Mouse (Mus musculus) adrenal gland, adult (tissue): ENCODE measurements at regions not wholly inside any gene's neighbourhood (a gene's known extent, or its start where the extent isn't known, plus 50 kb on each side); places are given as distances from the start of the nearest gene placed in this dataset.

Experiments used
- DNase-seq, 2 experiments: peaks; one replicate each; pipeline ENCODE4 v3.0.0; 2022 to 2023; ENCODE audit warnings: low spot score in 1 of 2; ENCODE audit not compliant: inconsistent age in 2 of 2

- peak; percentile 62 to 92 for DNase-seq
These were observed 108.4 kb upstream of the Spata13 start for GRCm38 (mm10) chr14:60525284-60525962.

- peak; percentile 42 to 66 for DNase-seq
These were observed 107.8 kb upstream of the Spata13 start for GRCm38 (mm10) chr14:60525979-60526378.

GRCm38 (mm10) chr14:60526832-60527231 lies 107.0 kb upstream of the Spata13 start:
- DNase-seq, result peak; percentile 59 to 74

- DNase-seq, result peak; percentile 49 to 81
These were observed 105.8 kb upstream of the Spata13 start for GRCm38 (mm10) chr14:60527951-60528350.

GRCm38 (mm10) chr14:60528520-60528919 lies 105.3 kb upstream of the Spata13 start:
- DNase-seq, result peak in 1 of 2 experiments; percentile 54

GRCm38 (mm10) chr14:60529022-60529421 lies 104.8 kb upstream of the Spata13 start:
- peak; percentile 94 to 98 for DNase-seq

GRCm38 (mm10) chr14:60529646-60530347 lies 104.0 kb upstream of the Spata13 start:
- peak in 1 of 2 experiments; percentile 42 for DNase-seq

- DNase-seq, result peak in 1 of 2 experiments; percentile 45
These were observed 103.5 kb upstream of the Spata13 start for GRCm38 (mm10) chr14:60530348-60530711.

- DNase-seq, result peak in 1 of 2 experiments; percentile 51
These were observed 102.8 kb upstream of the Spata13 start for GRCm38 (mm10) chr14:60530973-60531372.

GRCm38 (mm10) chr14:60531766-60532165 lies 102.0 kb upstream of the Spata13 start:
- DNase-seq, result peak in 1 of 2 experiments; percentile 45

GRCm38 (mm10) chr14:60533452-60534224 lies 100.2 kb upstream of the Spata13 start:
- DNase-seq, result no peak

- no peak for DNase-seq
These were observed 94.8 kb upstream of the Spata13 start for GRCm38 (mm10) chr14:60539040-60539439.

GRCm38 (mm10) chr14:60540111-60540510 lies 93.7 kb upstream of the Spata13 start:
- no peak for DNase-seq

- DNase-seq, result peak in 1 of 2 experiments; percentile 40
These were observed 92.2 kb upstream of the Spata13 start for GRCm38 (mm10) chr14:60541596-60541995.

GRCm38 (mm10) chr14:60544767-60545166 lies 89.0 kb upstream of the Spata13 start:
- DNase-seq, result no peak

- no peak for DNase-seq
These were observed 79.5 kb upstream of the Spata13 start for GRCm38 (mm10) chr14:60554222-60554740.

GRCm38 (mm10) chr14:60556541-60556940 lies 77.3 kb upstream of the Spata13 start:
- DNase-seq, result peak; percentile 75 to 84

- DNase-seq, result peak in 1 of 2 experiments; percentile 48
These were observed 76.8 kb upstream of the Spata13 start for GRCm38 (mm10) chr14:60557020-60557419.

- no peak for DNase-seq
These were observed 74.4 kb upstream of the Spata13 start for GRCm38 (mm10) chr14:60559376-60559775.

- DNase-seq, result peak; percentile 43 to 71
These were observed 73.8 kb upstream of the Spata13 start for GRCm38 (mm10) chr14:60559826-60560529.

- DNase-seq, result peak; percentile 76 to 84
These were observed 57.5 kb upstream of the Spata13 start for GRCm38 (mm10) chr14:60576281-60576680.
